Mouse (Mus musculus): Measurements from ENCODE around the gene Rtl10.
"Not testable (repeated sequence)": the region's sequence is repeated elsewhere in the genome, so short reads cannot be mapped to it uniquely, and the experiment has no call there.

The Rtl10 gene

GRCm38 (mm10) chr16:18484386-18484785 lies 14.3 kb upstream of the Rtl10 start:
- no peak for DNase-seq

GRCm38 (mm10) chr16:18484794-18485435 lies 13.8 kb upstream of the Rtl10 start:
- no peak for DNase-seq

GRCm38 (mm10) chr16:18486126-18486525 lies 12.6 kb upstream of the Rtl10 start:
- DNase-seq: no peak

GRCm38 (mm10) chr16:18490281-18490680 lies 8.4 kb upstream of the Rtl10 start:
- DNase-seq: no peak

- DNase-seq: no peak
Measured at GRCm38 (mm10) chr16:18490894-18491293, 7.8 kb upstream of the Rtl10 start.

GRCm38 (mm10) chr16:18497865-18498515 lies 711 bp upstream of the Rtl10 start:
- no peak for DNase-seq

GRCm38 (mm10) chr16:18498996-18499395 lies 295 bp downstream of the Rtl10 start:
- DNase-seq: no peak

- DNase-seq: no peak
Measured at GRCm38 (mm10) chr16:18501531-18501930, 2.8 kb downstream of the Rtl10 start.

GRCm38 (mm10) chr16:18503566-18504342 lies 5.1 kb downstream of the Rtl10 start:
- DNase-seq: no peak

GRCm38 (mm10) chr16:18506524-18507199 lies 8.0 kb downstream of the Rtl10 start:
- no peak for DNase-seq

- DNase-seq: no peak
Measured at GRCm38 (mm10) chr16:18507200-18507549, 8.5 kb downstream of the Rtl10 start.

- no peak for DNase-seq
Measured at GRCm38 (mm10) chr16:18511741-18512140, 13.0 kb downstream of the Rtl10 start.

GRCm38 (mm10) chr16:18513508-18513907 lies 14.8 kb downstream of the Rtl10 start:
- no peak for DNase-seq

- no peak for DNase-seq
Measured at GRCm38 (mm10) chr16:18518091-18518490, 19.4 kb downstream of the Rtl10 start.

- DNase-seq: no peak
Measured at GRCm38 (mm10) chr16:18523563-18524245, 25.0 kb downstream of the Rtl10 start.

GRCm38 (mm10) chr16:18528656-18529055 lies 30.0 kb downstream of the Rtl10 start:
- no peak for DNase-seq

- not testable (repeated sequence) for DNase-seq
Measured at GRCm38 (mm10) chr16:18533061-18533460, 34.4 kb downstream of the Rtl10 start.

GRCm38 (mm10) chr16:18537407-18537990 lies 38.8 kb downstream of the Rtl10 start:
- DNase-seq: no peak

- DNase-seq: no peak
Measured at GRCm38 (mm10) chr16:18539281-18539680, 40.6 kb downstream of the Rtl10 start.

GRCm38 (mm10) chr16:18543151-18543829 lies 44.6 kb downstream of the Rtl10 start:
- no peak for DNase-seq

- no peak for DNase-seq
Measured at GRCm38 (mm10) chr16:18547891-18548290, 49.2 kb downstream of the Rtl10 start.

All from cerebellum, adult 9-11 months (tissue).